Mouse (Mus musculus) CH12.LX (cell line): ENCODE measurements at regions not wholly inside any gene's neighbourhood (a gene's known extent, or its start where the extent isn't known, plus 50 kb on each side); places are given as distances from the start of the nearest gene placed in this dataset.

Experiments used
- BHLHE40 ChIP-seq: IDR thresholded peaks from 2 replicates; pipeline ENCODE4 v1.6.1; 2011; ENCODE audit warnings: mild to moderate bottlenecking, low read depth, low read length, improper control_type of control experiment
- CHD2 ChIP-seq: IDR thresholded peaks from 2 replicates; pipeline ENCODE4 v1.6.1; 2011; ENCODE audit warnings: low read length, improper control_type of control experiment
- CTCF ChIP-seq, 2 experiments: IDR thresholded peaks in 1 of 2; conservative IDR thresholded peaks in 1 of 2; 2 replicates each; pipeline ENCODE4 v1.5.1; 2011 to 2012; ENCODE audit warnings: low read depth in 2 of 2, low read length in 2 of 2, improper control_type of control experiment in 1 of 2, inconsistent platforms in 1 of 2, mild to moderate bottlenecking in 1 of 2, moderate library complexity in 1 of 2
- ELF1 ChIP-seq: IDR thresholded peaks from 2 replicates; pipeline ENCODE4 v1.6.1; 2014; ENCODE audit warnings: low read depth, mild to moderate bottlenecking, inconsistent platforms, low read length, improper control_type of control experiment
- EP300 ChIP-seq: IDR thresholded peaks from 2 replicates; pipeline ENCODE4 v1.6.1; 2011; ENCODE audit warnings: low read length, improper control_type of control experiment
- ETS1 ChIP-seq: conservative IDR thresholded peaks from 2 replicates; pipeline ENCODE4 v1.6.1; 2012; ENCODE audit warnings: low read depth, mild to moderate bottlenecking, inconsistent platforms, low read length, improper control_type of control experiment, moderate library complexity
- HCFC1 ChIP-seq: IDR thresholded peaks from 2 replicates; pipeline ENCODE4 v1.6.1; 2012; ENCODE audit warnings: low read depth, mild to moderate bottlenecking, inconsistent platforms, low read length, improper control_type of control experiment
- POLR2A ChIP-seq: IDR thresholded peaks from 2 replicates; pipeline ENCODE4 v1.6.1; 2011; ENCODE audit warnings: low read depth, mild to moderate bottlenecking, improper control_type of control experiment, low read length
- RAD21 ChIP-seq: IDR thresholded peaks from 2 replicates; pipeline ENCODE4 v1.6.1; 2011; ENCODE audit warnings: low read depth, mild to moderate bottlenecking, low read length, improper control_type of control experiment, moderate library complexity
- USF2 ChIP-seq: conservative IDR thresholded peaks from 2 replicates; pipeline ENCODE4 v1.6.1; 2011; ENCODE audit warnings: low read depth, low read length, improper control_type of control experiment
- ZKSCAN1 ChIP-seq: IDR thresholded peaks from 2 replicates; pipeline ENCODE4 v1.6.1; 2012; ENCODE audit warnings: low read depth, inconsistent platforms, low read length, improper control_type of control experiment, borderline replicate concordance

DNA sequence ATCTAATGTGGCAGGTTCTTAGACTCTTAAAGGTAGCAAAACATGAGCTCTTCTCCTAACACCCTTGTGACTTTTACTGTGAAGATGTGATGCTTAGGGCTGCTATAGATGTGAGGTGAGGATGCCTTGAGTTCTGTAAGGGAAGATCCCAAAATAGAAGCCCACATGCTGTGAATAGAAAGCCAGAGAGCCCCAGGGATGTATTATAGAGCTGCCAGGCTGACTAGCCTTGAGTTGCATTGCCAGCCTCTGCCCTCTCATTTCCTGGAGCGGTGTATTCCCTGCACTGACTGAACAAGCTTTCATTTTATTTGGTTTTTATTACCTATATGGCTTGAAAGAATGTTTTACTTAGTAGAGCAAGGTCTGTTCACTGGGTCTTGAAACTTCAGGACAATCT lies 267.9 kb upstream of the Pitrm1 start:
- TF ChIP-seq EP300 (no peak), HCFC1 (no peak), BHLHE40 (no peak), ZKSCAN1 (no peak), ELF1 (no peak), CHD2 (no peak), CTCF (conservative IDR thresholded peaks at IDR 0.05 in 1 of 2, IDR thresholded peaks at IDR 0.05 in 1 of 2; ENCODE audit: low read depth in 2 of 2, low read length in 2 of 2) (no peak), ETS1 (no peak), USF2 (no peak), RAD21 (no peak), POLR2A (no peak)
